Mouse (Mus musculus) embryonic facial prominence, embryonic 11.5 days (tissue): ENCODE data around the gene Igf2bp2. TPM values are rescaled to one million over a fixed set of nuclear protein-coding genes. Genes with fewer than 3 reads are reported as not detected.

Source experiments
- ATAC-seq: fragments of 200-750 bp; cut with Nextera tagmentation; replicated peaks from 2 replicates; pipeline ENCODE4 v1.8.0; 2017; ENCODE audit warnings: low read depth; ENCODE audit not compliant: insufficient number of reproducible peaks, low FRiP score, low TSS enrichment
- DNase-seq: peaks from one replicate; pipeline ENCODE4 v3.0.0-alpha.2; 2015; ENCODE audit warnings: low spot score
- H3K27ac ChIP-seq: fragments of 300-500 bp; sonication (generic); replicated peaks from 2 replicates; pipeline ENCODE4 v1.5.1; 2014; ENCODE audit warnings: mild to moderate bottlenecking, low read depth, low read length, control low read depth
- H3K27me3 ChIP-seq: fragments of 300-500 bp; sonication (generic); 2 replicates; pipeline ENCODE4 v1.6.1; 2014; ENCODE audit warnings: mild to moderate bottlenecking, low read length, moderate library complexity, mixed read lengths; ENCODE audit not compliant: control insufficient read depth, insufficient read depth
- H3K36me3 ChIP-seq: fragments of 300-500 bp; sonication (generic); replicated peaks from 2 replicates; pipeline ENCODE4 v1.6.1; 2014; ENCODE audit warnings: low read depth, mild to moderate bottlenecking, low read length, moderate library complexity, mixed read lengths; ENCODE audit not compliant: control insufficient read depth, insufficient read depth
- H3K4me1 ChIP-seq: fragments of 300-500 bp; sonication (generic); 2 replicates; pipeline ENCODE4 v1.6.1; 2014; ENCODE audit warnings: low read length, mixed read lengths; ENCODE audit not compliant: control insufficient read depth, insufficient read depth
- H3K4me2 ChIP-seq: fragments of 300-500 bp; sonication (generic); 2 replicates; pipeline ENCODE4 v1.6.1; 2014; ENCODE audit warnings: low read depth, mild to moderate bottlenecking, control low read depth, low read length, moderate library complexity
- H3K4me3 ChIP-seq: fragments of 300-500 bp; sonication (generic); 2 replicates; pipeline ENCODE4 v1.5.1; 2014; ENCODE audit warnings: low read depth, low read length, control low read depth
- H3K9ac ChIP-seq: fragments of 300-500 bp; sonication (generic); replicated peaks from 2 replicates; pipeline ENCODE4 v1.6.1; 2014; ENCODE audit warnings: mild to moderate bottlenecking, control low read depth, low read length
- H3K9me3 ChIP-seq: fragments of 300-500 bp; sonication (generic); replicated peaks from 2 replicates; pipeline ENCODE4 v1.6.1; 2016; ENCODE audit warnings: mild to moderate bottlenecking, low read length, inconsistent platforms, mixed read lengths; ENCODE audit not compliant: control insufficient read depth
- WGBS: fragments of 180-500 bp; shearing (Covaris S2); extraction: QIAGEN DNeasy Blood & Tissue Kit; methylation state at CpG from one replicate; pipeline ENCODE4 v1.1.7; 2014; 5-methylcytosine and 5-hydroxymethylcytosine counted together
- polyA plus RNA-seq: library from polyadenylated mRNA; unstranded; fragments of >200 nt; fragmentation: Nextera tagmentation; extraction: Ambion mirVana; gene quantifications from 2 replicates; pipeline ENCODE4 v1.2.1, GENCODE M21; 2014

Igf2bp2 gene
- polyA plus RNA-seq, 1 experiment from 2014 or later = 149 TPM

DNA sequence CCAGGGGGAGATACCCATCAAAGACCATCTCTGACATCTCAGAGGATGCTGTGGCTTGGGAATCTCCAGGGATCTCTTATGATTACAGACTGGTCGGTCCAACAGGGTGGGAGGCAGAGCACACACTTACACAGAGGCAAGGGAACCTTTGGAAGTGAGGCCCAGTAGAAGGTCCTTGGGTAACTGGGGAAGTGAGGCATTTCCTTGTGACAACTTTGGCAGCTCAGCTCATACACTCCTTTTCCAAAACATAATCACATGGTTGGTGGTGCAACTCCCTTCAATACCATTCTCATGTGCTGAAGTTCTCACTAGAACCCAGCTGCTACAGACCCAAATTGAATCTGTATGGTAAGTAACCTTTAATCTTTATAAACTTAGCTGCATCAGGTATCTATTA, 67.3 kb downstream of the Igf2bp2 start:
- no peak for ATAC-seq
- H3K4me1 ChIP-seq = no peaks in the 10 kb centered on the region
- 82% methylated on average over 1 of the region's 1 CpGs for WGBS

GRCm38 (mm10) chr16:22091255-22091783, 71.8 kb downstream of the Igf2bp2 start:
- WGBS = 93% methylated on average over 3 of the region's 3 CpGs
- ATAC-seq (no peak), DNase-seq (no peak)
- H3K4me1 ChIP-seq = no peaks in the 10 kb centered on the region
- no peaks in the 10 kb centered on the region for H3K9me3 ChIP-seq
- no peaks in the 10 kb centered on the region for H3K27me3 ChIP-seq
- no peak overlapping the region for H3K9ac ChIP-seq
- no peak overlapping the region for H3K4me2 ChIP-seq
- no peak overlapping the region for H3K27ac ChIP-seq
- H3K36me3 ChIP-seq = no peaks in the 10 kb centered on the region; the same call in 1 of the 2 replicates
- no peak overlapping the region for H3K4me3 ChIP-seq

More for the DNA sequence above, 67.3 kb downstream of the Igf2bp2 start:
- no peak for DNase-seq
- no peak overlapping the region for H3K4me2 ChIP-seq
- no peaks in the 10 kb centered on the region for H3K9me3 ChIP-seq
- no peak overlapping the region for H3K27ac ChIP-seq
- no peaks in the 10 kb centered on the region for H3K27me3 ChIP-seq
- no peak overlapping the region for H3K4me3 ChIP-seq
- H3K36me3 ChIP-seq = no peaks in the 10 kb centered on the region
- H3K9ac ChIP-seq = no peak overlapping the region

GRCm38 (mm10) chr16:22085411-22085810, 77.7 kb downstream of the Igf2bp2 start:
- H3K9ac ChIP-seq = no peak overlapping the region
- no peaks in the 10 kb centered on the region for H3K27me3 ChIP-seq
- no peaks in the 10 kb centered on the region; the same call in none of the 2 replicates for H3K36me3 ChIP-seq
- no peak overlapping the region for H3K27ac ChIP-seq
- DNase-seq (no peak), ATAC-seq (no peak)
- no peaks in the 10 kb centered on the region for H3K9me3 ChIP-seq
- WGBS = 90% methylated on average over 4 of the region's 4 CpGs
- no peaks in the 10 kb centered on the region for H3K4me1 ChIP-seq
- H3K4me3 ChIP-seq = no peak overlapping the region
- H3K4me2 ChIP-seq = no peak overlapping the region

GRCm38 (mm10) chr16:22080125-22080710, 82.9 kb downstream of the Igf2bp2 start:
- H3K4me1 ChIP-seq = no peaks in the 10 kb centered on the region
- no peak overlapping the region for H3K4me2 ChIP-seq
- H3K9ac ChIP-seq = no peak overlapping the region
- H3K4me3 ChIP-seq = no peak overlapping the region
- no peak overlapping the region for H3K27ac ChIP-seq
- H3K27me3 ChIP-seq = no peaks in the 10 kb centered on the region
- peaks cover 3% of the 10 kb centered on the region; the same call in 1 of the 2 replicates for H3K36me3 ChIP-seq
- no peak for ATAC-seq
- 87% methylated on average over 12 of the region's 12 CpGs for WGBS
- no peaks in the 10 kb centered on the region for H3K9me3 ChIP-seq
- no peak for DNase-seq

GRCm38 (mm10) chr16:22076620-22076941, 86.5 kb downstream of the Igf2bp2 start:
- no peak overlapping the region for H3K27ac ChIP-seq

GRCm38 (mm10) chr16:22075829-22076619, 87.1 kb downstream of the Igf2bp2 start:
- Histone ChIP-seq H3K27ac (no peak overlapping the region), H3K4me3 (no peak overlapping the region), H3K27me3 (no peaks in the 10 kb centered on the region), H3K4me2 (no peak overlapping the region), H3K9me3 (no peaks in the 10 kb centered on the region), H3K9ac (no peak overlapping the region), H3K36me3 (peaks cover 3% of the 10 kb centered on the region; the same call in 1 of the 2 replicates), H3K4me1 (no peaks in the 10 kb centered on the region)
- WGBS = 30% methylated on average over 5 of the region's 5 CpGs
- no peak for DNase-seq
- no peak for ATAC-seq

More at GRCm38 (mm10) chr16:22076620-22076941, 86.5 kb downstream of the Igf2bp2 start:
- ATAC-seq (no peak), DNase-seq (no peak)
- Histone ChIP-seq H3K36me3 (peaks cover 3% of the 10 kb centered on the region; the same call in 1 of the 2 replicates), H3K9me3 (no peaks in the 10 kb centered on the region), H3K9ac (no peak overlapping the region), H3K4me3 (no peak overlapping the region), H3K4me2 (no peak overlapping the region), H3K27me3 (no peaks in the 10 kb centered on the region), H3K4me1 (no peaks in the 10 kb centered on the region)
- 46% methylated on average over 4 of the region's 4 CpGs for WGBS

GRCm38 (mm10) chr16:22075067-22075466, 88.0 kb downstream of the Igf2bp2 start:
- H3K27ac ChIP-seq = no peak overlapping the region
- ATAC-seq (no peak), DNase-seq (no peak)
- H3K27me3 ChIP-seq = no peaks in the 10 kb centered on the region
- H3K9me3 ChIP-seq = no peaks in the 10 kb centered on the region
- no peak overlapping the region for H3K4me3 ChIP-seq
- H3K9ac ChIP-seq = no peak overlapping the region
- H3K4me2 ChIP-seq = no peak overlapping the region
- no peaks in the 10 kb centered on the region for H3K4me1 ChIP-seq
- WGBS = 80% methylated on average over 6 of the region's 6 CpGs
- H3K36me3 ChIP-seq = peaks cover 3% of the 10 kb centered on the region; the same call in 1 of the 2 replicates

GRCm38 (mm10) chr16:22071361-22071760, 91.7 kb downstream of the Igf2bp2 start:
- no peaks in the 10 kb centered on the region for H3K4me1 ChIP-seq
- peaks cover 3% of the 10 kb centered on the region for H3K36me3 ChIP-seq
- H3K27ac ChIP-seq = no peak overlapping the region
- no peak overlapping the region for H3K9ac ChIP-seq
- WGBS = 81% methylated on average over 7 of the region's 7 CpGs
- ATAC-seq = no peak
- no peak for DNase-seq
- no peaks in the 10 kb centered on the region for H3K9me3 ChIP-seq
- H3K4me2 ChIP-seq = no peak overlapping the region
- H3K27me3 ChIP-seq = no peaks in the 10 kb centered on the region
- H3K4me3 ChIP-seq = no peak overlapping the region
